ENCODE assay signal across 12 mouse cellular contexts in the genomic region with DNA sequence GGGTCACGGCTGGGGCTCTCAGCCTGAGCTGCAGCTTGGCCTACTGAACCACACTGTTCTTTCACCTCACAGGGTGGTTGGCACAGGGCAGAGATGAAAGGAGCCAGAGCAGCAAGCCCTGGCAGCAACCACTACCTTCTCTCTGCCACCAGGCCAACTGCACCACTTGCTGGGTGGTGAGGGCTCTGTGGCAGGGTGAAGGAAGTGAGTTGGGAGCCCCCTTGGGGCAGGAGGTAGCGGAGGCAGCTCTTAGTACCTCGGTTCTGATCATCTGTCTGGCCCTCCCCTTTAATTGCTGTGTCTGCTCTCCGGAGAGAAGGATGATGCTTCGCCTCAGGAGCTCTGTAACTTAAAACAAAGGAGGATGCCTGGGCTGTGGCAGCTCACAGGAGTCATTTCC. TPM values are rescaled to one million over a fixed set of nuclear protein-coding genes. Genes with fewer than 3 reads are reported as not detected.
DNase-seq lines count a peak whose midpoint lies in the region; ATAC-seq and TF ChIP-seq lines count a peak whose summit lies in the region.
"Had no signal": no experiment of that assay in that cellular context is flagged by ENCODE, and none has a peak within 500 bp of the region (broad histone marks: within the 10 kb centered on the region; RNA-seq: fewer than 3 reads in every experiment).

No protein-coding gene starts in this region.

- H3K36me3 ChIP-seq in embryonic facial prominence, embryonic 11.5 days (replicated peaks; ENCODE audit: control insufficient read depth, insufficient read depth, low read depth, low read length): no peaks in the 10 kb centered on the region
- no peaks in the 10 kb centered on the region for H3K36me3 ChIP-seq in embryonic facial prominence, embryonic 10.5 days (replicated peaks)
- H3K36me3 ChIP-seq in lung, embryonic 14.5 days (ENCODE audit: insufficient read depth): no peaks in the 10 kb centered on the region
- no peaks in the 10 kb centered on the region for H3K36me3 ChIP-seq in midbrain, postnatal 0 days (ENCODE audit: insufficient read depth, low read length)
- H3K36me3 ChIP-seq: embryonic facial prominence, embryonic 15.5 days had no signal

- ATAC-seq in embryonic facial prominence, embryonic 11.5 days (replicated peaks; ENCODE audit: insufficient number of reproducible peaks, low FRiP score, low TSS enrichment, low read depth): 0 out of 2 replicates have a peak, but pooled peaks have one; percentile 22
- no peak for ATAC-seq in lung, embryonic 14.5 days (ENCODE audit: insufficient read depth)
- peak; percentile 43 to 48; a peak in 2 of 4 replicates for ATAC-seq in hematopoietic stem cell, adult 5-6 weeks (replicated peaks in 1 of 2; ENCODE audit: insufficient read depth in 1 of 2, low FRiP score in 2 of 2, low TSS enrichment in 1 of 2, low read depth in 1 of 2, poor library complexity in 2 of 2, severe bottlenecking in 2 of 2)
- ATAC-seq in midbrain, postnatal 0 days (ENCODE audit: low FRiP score): no peak

- H3K9ac ChIP-seq in embryonic facial prominence, embryonic 11.5 days (replicated peaks; ENCODE audit: low read length): no peak overlapping the region
- H3K9ac ChIP-seq in lung, embryonic 14.5 days: no peak overlapping the region
- no peak overlapping the region for H3K9ac ChIP-seq in midbrain, postnatal 0 days (replicated peaks; ENCODE audit: low read length, poor library complexity, severe bottlenecking)
- H3K9ac ChIP-seq: embryonic facial prominence, embryonic 15.5 days had no signal

- no peak overlapping the region for H3K4me2 ChIP-seq in embryonic facial prominence, embryonic 11.5 days (ENCODE audit: low read depth, low read length)
- no peak overlapping the region for H3K4me2 ChIP-seq in lung, embryonic 14.5 days
- no peak overlapping the region for H3K4me2 ChIP-seq in midbrain, postnatal 0 days (ENCODE audit: low read depth, low read length, poor library complexity, severe bottlenecking)
- H3K4me2 ChIP-seq: embryonic facial prominence, embryonic 15.5 days had no signal

- DNase-seq in embryonic facial prominence, embryonic 11.5 days (ENCODE audit: low spot score): peak; percentile 28
- DNase-seq in embryonic facial prominence, embryonic 10.5 days (ENCODE audit: low spot score): no peak
- no peak for DNase-seq in lung, embryonic 14.5 days
- DNase-seq in lung, postnatal 14 days: no peak
- no peak for DNase-seq in midbrain, postnatal 0 days (ENCODE audit: low spot score)
- DNase-seq in gastrocnemius, postnatal 4 days (ENCODE audit: low spot score in 2 of 2): no peak
- no peak for DNase-seq in cerebellum, adult 9-10 months
- DNase-seq: B cell, adult 2 months; gastrocnemius, postnatal 14 days; lung, postnatal 10 days had no signal

- no peak overlapping the region for H3K27ac ChIP-seq in embryonic facial prominence, embryonic 11.5 days (replicated peaks; ENCODE audit: low read depth, low read length)
- no peak overlapping the region for H3K27ac ChIP-seq in embryonic facial prominence, embryonic 10.5 days (replicated peaks)
- H3K27ac ChIP-seq in lung, embryonic 14.5 days (ENCODE audit: low read depth): no peak overlapping the region
- H3K27ac ChIP-seq in midbrain, postnatal 0 days (ENCODE audit: low read depth, low read length): no peak overlapping the region; the same call in 1 of the 2 replicates
- H3K27ac ChIP-seq: embryonic facial prominence, embryonic 15.5 days had no signal

- 14% methylated on average over 5 of the region's 5 CpGs for WGBS in embryonic facial prominence, embryonic 11.5 days
- 16% methylated on average over 5 of the region's 5 CpGs for WGBS in embryonic facial prominence, embryonic 10.5 days
- WGBS in lung, embryonic 14.5 days: 22% methylated on average over 5 of the region's 5 CpGs
- WGBS in midbrain, postnatal 0 days: 34% methylated on average over 5 of the region's 5 CpGs

- no peak overlapping the region for H3K4me3 ChIP-seq in embryonic facial prominence, embryonic 11.5 days (ENCODE audit: low read depth, low read length)
- H3K4me3 ChIP-seq in embryonic facial prominence, embryonic 10.5 days: no peak overlapping the region
- H3K4me3 ChIP-seq in lung, embryonic 14.5 days (ENCODE audit: low read depth, low read length): no peak overlapping the region
- H3K4me3 ChIP-seq in midbrain, postnatal 0 days (ENCODE audit: low read depth, low read length): no peak overlapping the region
- H3K4me3 ChIP-seq: embryonic facial prominence, embryonic 15.5 days had no signal

- H3K27me3 ChIP-seq in embryonic facial prominence, embryonic 11.5 days (ENCODE audit: control insufficient read depth, insufficient read depth, low read length): peaks cover 7% of the 10 kb centered on the region
- H3K27me3 ChIP-seq in embryonic facial prominence, embryonic 10.5 days (replicated peaks; ENCODE audit: low read depth, poor library complexity, severe bottlenecking): peaks cover 79% of the 10 kb centered on the region
- H3K27me3 ChIP-seq in lung, embryonic 14.5 days (ENCODE audit: insufficient read depth, low read length): peaks cover 39% of the 10 kb centered on the region
- 0 out of 2 replicates have a peak, but pooled peaks cover 4% of the 10 kb centered on the region for H3K27me3 ChIP-seq in midbrain, postnatal 0 days (ENCODE audit: insufficient read depth, low read length)

- TF ChIP-seq CTCF in lung, embryonic 14.5 days (IDR thresholded peaks at IDR 0.05; ENCODE audit: low read depth): peak; percentile 25
- TF ChIP-seq CTCF in midbrain, postnatal 0 days (IDR thresholded peaks at IDR 0.05): peak; percentile 37; the same call in 1 of the 2 replicates

- H3K9me3 ChIP-seq in embryonic facial prominence, embryonic 11.5 days (replicated peaks; ENCODE audit: control insufficient read depth, low read length): no peaks in the 10 kb centered on the region
- H3K9me3 ChIP-seq in embryonic facial prominence, embryonic 10.5 days: no peaks in the 10 kb centered on the region
- no peaks in the 10 kb centered on the region for H3K9me3 ChIP-seq in lung, embryonic 14.5 days (ENCODE audit: low read depth, low read length)
- H3K9me3 ChIP-seq in midbrain, postnatal 0 days (ENCODE audit: low read length): no peaks in the 10 kb centered on the region
- H3K9me3 ChIP-seq: embryonic facial prominence, embryonic 15.5 days had no signal

- H3K4me1 ChIP-seq in embryonic facial prominence, embryonic 11.5 days (ENCODE audit: control insufficient read depth, insufficient read depth, low read length): peaks cover 1% of the 10 kb centered on the region; the same call in 1 of the 2 replicates
- peaks cover 18% of the 10 kb centered on the region for H3K4me1 ChIP-seq in embryonic facial prominence, embryonic 10.5 days
- H3K4me1 ChIP-seq in lung, embryonic 14.5 days (ENCODE audit: insufficient read depth): no peaks in the 10 kb centered on the region
- H3K4me1 ChIP-seq in midbrain, postnatal 0 days (ENCODE audit: insufficient read depth, low read length): peaks cover 7% of the 10 kb centered on the region; the same call in 1 of the 2 replicates

RNA-seq across cellular contexts. Expression of a gene that starts 23.0 kb away (rescaled TPM):
- 7.2 and 9.9 TPM in 2 replicates for polyA plus RNA-seq in embryonic facial prominence, embryonic 11.5 days (2014; fragmentation: Nextera tagmentation; extraction: Ambion mirVana)
- polyA plus RNA-seq in embryonic facial prominence, embryonic 10.5 days (2016; fragmentation: Nextera tagmentation; extraction: Ambion mirVana): 6.8 and 7.5 TPM in 2 replicates
- 0.34 and 0.49 TPM in 2 replicates for polyA plus RNA-seq in lung, embryonic 14.5 days (2014; fragmentation: Nextera tagmentation; extraction: Ambion mirVana)
- total RNA-seq in hematopoietic stem cell, adult 5-6 weeks (2017): not detected in 2 replicates
- 45.2 and 48.4 TPM in 2 replicates for total RNA-seq in midbrain, postnatal 0 days (2014; rRNA removed)
- polyA plus RNA-seq in midbrain, postnatal 0 days (2015; fragmentation: Nextera tagmentation; extraction: Ambion mirVana): 11.5 and 12.0 TPM in 2 replicates
- under 1 TPM in 1 of 2 experiments, not detected in 1; 0.05 TPM for total RNA-seq in gastrocnemius, postnatal 4 days (2021)
- total RNA-seq: gastrocnemius, postnatal 14 days had no signal

Comparison
In these comparisons a context has a peak if more than half of its experiments do, and no peak if none do; other contexts are left out.
1. ATAC-seq: peak in embryonic facial prominence, embryonic 11.5 days (single experiment) and hematopoietic stem cell, adult 5-6 weeks (2 of 2); none in lung, embryonic 14.5 days (single experiment) and midbrain, postnatal 0 days (single experiment).